Mouse (Mus musculus): ENCODE results near the gene Cttnbp2nl. TPM values are rescaled to one million over a fixed set of nuclear protein-coding genes. Genes with fewer than 3 reads are reported as not detected.

Gene Cttnbp2nl
- polyA plus RNA-seq, 1 experiment from 2014 or later: 44.3 TPM

- DNase-seq (ENCODE audit: low spot score): no peak
- Histone ChIP-seq H3K27me3 (ENCODE audit: control insufficient read depth, insufficient read depth, low read length) (no peaks in the 10 kb centered on the region), H3K4me1 (ENCODE audit: control insufficient read depth, insufficient read depth, low read length) (no peaks in the 10 kb centered on the region; the same call in 1 of the 2 replicates), H3K27ac (replicated peaks; ENCODE audit: low read depth, low read length) (no peak overlapping the region), H3K9ac (replicated peaks; ENCODE audit: low read length) (no peak overlapping the region), H3K4me3 (ENCODE audit: low read depth, low read length) (no peak overlapping the region), H3K9me3 (replicated peaks; ENCODE audit: control insufficient read depth, low read length) (no peaks in the 10 kb centered on the region), H3K36me3 (replicated peaks; ENCODE audit: control insufficient read depth, insufficient read depth, low read depth, low read length) (no peaks in the 10 kb centered on the region), H3K4me2 (ENCODE audit: low read depth, low read length) (no peak overlapping the region)
- 77% methylated on average over 4 of the region's 4 CpGs for WGBS
- no peak for ATAC-seq (replicated peaks; ENCODE audit: insufficient number of reproducible peaks, low FRiP score, low TSS enrichment, low read depth)
Observed at GRCm38 (mm10) chr3:105055666-105056065, 2.7 kb upstream of the Cttnbp2nl start.

- no peak overlapping the region for H3K4me3 ChIP-seq (ENCODE audit: low read depth, low read length)
Observed at GRCm38 (mm10) chr3:105054952-105055351, 2.0 kb upstream of the Cttnbp2nl start.

GRCm38 (mm10) chr3:105053698-105054001, 704 bp upstream of the Cttnbp2nl start:
- Histone ChIP-seq H3K36me3 (replicated peaks; ENCODE audit: control insufficient read depth, insufficient read depth, low read depth, low read length) (no peaks in the 10 kb centered on the region), H3K9me3 (replicated peaks; ENCODE audit: control insufficient read depth, low read length) (no peaks in the 10 kb centered on the region), H3K27ac (replicated peaks; ENCODE audit: low read depth, low read length) (no peak overlapping the region), H3K27me3 (ENCODE audit: control insufficient read depth, insufficient read depth, low read length) (no peaks in the 10 kb centered on the region), H3K4me3 (ENCODE audit: low read depth, low read length) (peak overlapping the region; percentile 89), H3K9ac (replicated peaks; ENCODE audit: low read length) (peak overlapping the region; percentile 57), H3K4me2 (ENCODE audit: low read depth, low read length) (peak overlapping the region; percentile 58), H3K4me1 (ENCODE audit: control insufficient read depth, insufficient read depth, low read length) (no peaks in the 10 kb centered on the region; the same call in 1 of the 2 replicates)
- ATAC-seq (replicated peaks; ENCODE audit: insufficient number of reproducible peaks, low FRiP score, low TSS enrichment, low read depth) (no peak), DNase-seq (ENCODE audit: low spot score) (no peak)
- WGBS: 69% methylated on average over 4 of the region's 4 CpGs

More at GRCm38 (mm10) chr3:105054952-105055351, 2.0 kb upstream of the Cttnbp2nl start:
- Histone ChIP-seq H3K27me3 (ENCODE audit: control insufficient read depth, insufficient read depth, low read length) (no peaks in the 10 kb centered on the region), H3K36me3 (replicated peaks; ENCODE audit: control insufficient read depth, insufficient read depth, low read depth, low read length) (no peaks in the 10 kb centered on the region), H3K9ac (replicated peaks; ENCODE audit: low read length) (no peak overlapping the region), H3K4me2 (ENCODE audit: low read depth, low read length) (no peak overlapping the region), H3K9me3 (replicated peaks; ENCODE audit: control insufficient read depth, low read length) (no peaks in the 10 kb centered on the region), H3K4me1 (ENCODE audit: control insufficient read depth, insufficient read depth, low read length) (no peaks in the 10 kb centered on the region; the same call in 1 of the 2 replicates), H3K27ac (replicated peaks; ENCODE audit: low read depth, low read length) (no peak overlapping the region)
- DNase-seq (ENCODE audit: low spot score): no peak
- no peak for ATAC-seq (replicated peaks; ENCODE audit: insufficient number of reproducible peaks, low FRiP score, low TSS enrichment, low read depth)
- WGBS: 69% methylated on average over 7 of the region's 7 CpGs

GRCm38 (mm10) chr3:105052171-105052936, 592 bp downstream of the Cttnbp2nl start:
- ATAC-seq (replicated peaks; ENCODE audit: insufficient number of reproducible peaks, low FRiP score, low TSS enrichment, low read depth) (peak; percentile 76; the same call in 1 of the 2 replicates), DNase-seq (ENCODE audit: low spot score) (peak; percentile 36)
- WGBS: under 1% methylated on average over 33 of the region's 37 CpGs
- Histone ChIP-seq H3K27me3 (ENCODE audit: control insufficient read depth, insufficient read depth, low read length) (no peaks in the 10 kb centered on the region), H3K9me3 (replicated peaks; ENCODE audit: control insufficient read depth, low read length) (no peaks in the 10 kb centered on the region), H3K4me2 (ENCODE audit: low read depth, low read length) (peak overlapping the region; percentile 76), H3K4me3 (ENCODE audit: low read depth, low read length) (peak overlapping the region; percentile 89), H3K27ac (replicated peaks; ENCODE audit: low read depth, low read length) (peak overlapping the region; percentile 59; the same call in 1 of the 2 replicates), H3K4me1 (ENCODE audit: control insufficient read depth, insufficient read depth, low read length) (no peaks in the 10 kb centered on the region; the same call in 1 of the 2 replicates), H3K36me3 (replicated peaks; ENCODE audit: control insufficient read depth, insufficient read depth, low read depth, low read length) (no peaks in the 10 kb centered on the region), H3K9ac (replicated peaks; ENCODE audit: low read length) (peak overlapping the region; percentile 90)

- no peaks in the 10 kb centered on the region; the same call in 1 of the 2 replicates for H3K4me1 ChIP-seq (ENCODE audit: control insufficient read depth, insufficient read depth, low read length)
- no peak for ATAC-seq (replicated peaks; ENCODE audit: insufficient number of reproducible peaks, low FRiP score, low TSS enrichment, low read depth)
- 18% methylated on average over 2 of the region's 2 CpGs for WGBS
Observed at GRCm38 (mm10) chr3:105051103-105051502, 1.8 kb downstream of the Cttnbp2nl start.

GRCm38 (mm10) chr3:105049848-105050247, 3.1 kb downstream of the Cttnbp2nl start:
- 82% methylated on average over 6 of the region's 6 CpGs for WGBS

More at GRCm38 (mm10) chr3:105051103-105051502, 1.8 kb downstream of the Cttnbp2nl start:
- no peak overlapping the region for H3K9ac ChIP-seq (replicated peaks; ENCODE audit: low read length)
- DNase-seq (ENCODE audit: low spot score): peak; percentile 65
- H3K9me3 ChIP-seq (replicated peaks; ENCODE audit: control insufficient read depth, low read length): no peaks in the 10 kb centered on the region
- H3K4me2 ChIP-seq (ENCODE audit: low read depth, low read length): peak overlapping the region; percentile 76
- H3K36me3 ChIP-seq (replicated peaks; ENCODE audit: control insufficient read depth, insufficient read depth, low read depth, low read length): no peaks in the 10 kb centered on the region
- H3K27ac ChIP-seq (replicated peaks; ENCODE audit: low read depth, low read length): 0 out of 2 replicates have a peak overlapping the region, but pooled peaks have one; percentile 25
- no peaks in the 10 kb centered on the region for H3K27me3 ChIP-seq (ENCODE audit: control insufficient read depth, insufficient read depth, low read length)
- H3K4me3 ChIP-seq (ENCODE audit: low read depth, low read length): peak overlapping the region; percentile 89

GRCm38 (mm10) chr3:105047616-105048015, 5.3 kb downstream of the Cttnbp2nl start:
- H3K9me3 ChIP-seq (replicated peaks; ENCODE audit: control insufficient read depth, low read length): no peaks in the 10 kb centered on the region
- ATAC-seq (replicated peaks; ENCODE audit: insufficient number of reproducible peaks, low FRiP score, low TSS enrichment, low read depth): no peak
- 60% methylated on average over 8 of the region's 8 CpGs for WGBS

More at GRCm38 (mm10) chr3:105049848-105050247, 3.1 kb downstream of the Cttnbp2nl start:
- H3K9me3 ChIP-seq (replicated peaks; ENCODE audit: control insufficient read depth, low read length): no peaks in the 10 kb centered on the region
- DNase-seq (ENCODE audit: low spot score) (no peak), ATAC-seq (replicated peaks; ENCODE audit: insufficient number of reproducible peaks, low FRiP score, low TSS enrichment, low read depth) (no peak)
- no peaks in the 10 kb centered on the region; the same call in 1 of the 2 replicates for H3K4me1 ChIP-seq (ENCODE audit: control insufficient read depth, insufficient read depth, low read length)
- H3K9ac ChIP-seq (replicated peaks; ENCODE audit: low read length): no peak overlapping the region
- H3K4me3 ChIP-seq (ENCODE audit: low read depth, low read length): no peak overlapping the region
- H3K36me3 ChIP-seq (replicated peaks; ENCODE audit: control insufficient read depth, insufficient read depth, low read depth, low read length): no peaks in the 10 kb centered on the region
- H3K4me2 ChIP-seq (ENCODE audit: low read depth, low read length): no peak overlapping the region
- no peak overlapping the region for H3K27ac ChIP-seq (replicated peaks; ENCODE audit: low read depth, low read length)
- H3K27me3 ChIP-seq (ENCODE audit: control insufficient read depth, insufficient read depth, low read length): no peaks in the 10 kb centered on the region

GRCm38 (mm10) chr3:105046870-105047269, 6.1 kb downstream of the Cttnbp2nl start:
- Histone ChIP-seq H3K27me3 (ENCODE audit: control insufficient read depth, insufficient read depth, low read length) (no peaks in the 10 kb centered on the region), H3K9ac (replicated peaks; ENCODE audit: low read length) (no peak overlapping the region), H3K4me1 (ENCODE audit: control insufficient read depth, insufficient read depth, low read length) (no peaks in the 10 kb centered on the region; the same call in 1 of the 2 replicates), H3K4me2 (ENCODE audit: low read depth, low read length) (no peak overlapping the region), H3K4me3 (ENCODE audit: low read depth, low read length) (no peak overlapping the region), H3K36me3 (replicated peaks; ENCODE audit: control insufficient read depth, insufficient read depth, low read depth, low read length) (no peaks in the 10 kb centered on the region), H3K9me3 (replicated peaks; ENCODE audit: control insufficient read depth, low read length) (no peaks in the 10 kb centered on the region), H3K27ac (replicated peaks; ENCODE audit: low read depth, low read length) (no peak overlapping the region)
- WGBS: 78% methylated on average over 5 of the region's 5 CpGs
- DNase-seq (ENCODE audit: low spot score): no peak
- ATAC-seq (replicated peaks; ENCODE audit: insufficient number of reproducible peaks, low FRiP score, low TSS enrichment, low read depth): no peak

More at GRCm38 (mm10) chr3:105047616-105048015, 5.3 kb downstream of the Cttnbp2nl start:
- H3K4me2 ChIP-seq (ENCODE audit: low read depth, low read length): no peak overlapping the region
- H3K9ac ChIP-seq (replicated peaks; ENCODE audit: low read length): no peak overlapping the region
- no peaks in the 10 kb centered on the region for H3K27me3 ChIP-seq (ENCODE audit: control insufficient read depth, insufficient read depth, low read length)
- H3K4me1 ChIP-seq (ENCODE audit: control insufficient read depth, insufficient read depth, low read length): no peaks in the 10 kb centered on the region; the same call in 1 of the 2 replicates
- no peaks in the 10 kb centered on the region for H3K36me3 ChIP-seq (replicated peaks; ENCODE audit: control insufficient read depth, insufficient read depth, low read depth, low read length)
- no peak overlapping the region for H3K4me3 ChIP-seq (ENCODE audit: low read depth, low read length)
- no peak for DNase-seq (ENCODE audit: low spot score)
- H3K27ac ChIP-seq (replicated peaks; ENCODE audit: low read depth, low read length): no peak overlapping the region
